Mouse (Mus musculus) small intestine, adult 2 months (tissue): Measurements from ENCODE around the gene Exosc2. TPM values are rescaled to one million over a fixed set of nuclear protein-coding genes. Genes with fewer than 3 reads are reported as not detected.

Source experiments
- H3K27ac ChIP-seq: fragments of 200-500 bp; 2 replicates; pipeline ENCODE4 v1.5.1; 2012; ENCODE audit warnings: low read depth, low read length, control low read depth, inconsistent platforms; ENCODE audit not compliant: insufficient read depth
- H3K27me3 ChIP-seq: fragments of 200-500 bp; 2 replicates; pipeline ENCODE4 v1.6.1; 2012; ENCODE audit warnings: mild to moderate bottlenecking, moderate library complexity, low read length, inconsistent platforms; ENCODE audit not compliant: control insufficient read depth, insufficient read depth
- H3K36me3 ChIP-seq: fragments of 200-500 bp; 2 replicates; pipeline ENCODE4 v1.6.1; 2012; ENCODE audit warnings: mild to moderate bottlenecking, low read length, control low read depth, inconsistent platforms; ENCODE audit not compliant: control insufficient read depth, insufficient read depth
- H3K4me1 ChIP-seq: fragments of 200-500 bp; 2 replicates; pipeline ENCODE4 v1.6.1; 2012; ENCODE audit warnings: low read length, inconsistent platforms, mixed read lengths; ENCODE audit not compliant: control insufficient read depth, insufficient read depth, insufficient read length
- H3K4me3 ChIP-seq: fragments of 200-500 bp; 2 replicates; pipeline ENCODE4 v1.5.1; 2012; ENCODE audit warnings: low read depth, mild to moderate bottlenecking, control low read depth, inconsistent platforms, low read length, moderate library complexity
- CTCF ChIP-seq: fragments of 200-500 bp; IDR thresholded peaks from 2 replicates; pipeline ENCODE4 v1.5.1; 2012; ENCODE audit warnings: low read depth, mild to moderate bottlenecking, control low read depth, inconsistent platforms, low read length, moderate library complexity, mixed read lengths; ENCODE audit not compliant: insufficient replicate concordance, insufficient read length; ENCODE audit errors: extremely low read depth
- POLR2A ChIP-seq: fragments of 200-500 bp; IDR thresholded peaks from 2 replicates; pipeline ENCODE4 v1.6.1; 2012; ENCODE audit warnings: low read depth, mild to moderate bottlenecking, control low read depth, inconsistent platforms, low read length, moderate library complexity
- WGBS: fragments of 180-500 bp; shearing (Covaris S2); methylation state at CpG from one replicate; pipeline ENCODE4 v1.1.7; 2018; 5-methylcytosine and 5-hydroxymethylcytosine counted together
- polyA plus RNA-seq: library from polyadenylated mRNA; depleted of rRNA; stranded (reverse); fragments of >200 nt; gene quantifications from 2 replicates; pipeline ENCODE4 v1.2.3, GENCODE M21; 2012

Exosc2 gene
- polyA plus RNA-seq, 1 experiment = 4.0 TPM

- no peaks in the 10 kb centered on the region for H3K36me3 ChIP-seq
- H3K27me3 ChIP-seq = peaks cover 99% of the 10 kb centered on the region
- H3K27ac ChIP-seq = no peak overlapping the region
- TF ChIP-seq POLR2A (no peak), CTCF (no peak)
- no peak overlapping the region for H3K4me3 ChIP-seq
- H3K4me1 ChIP-seq = no peaks in the 10 kb centered on the region; the same call in 1 of the 2 replicates
- 5% methylated on average over 34 of the region's 34 CpGs for WGBS
Observed at GRCm38 (mm10) chr2:31638581-31639465, 31.7 kb upstream of the Exosc2 start.

DNA sequence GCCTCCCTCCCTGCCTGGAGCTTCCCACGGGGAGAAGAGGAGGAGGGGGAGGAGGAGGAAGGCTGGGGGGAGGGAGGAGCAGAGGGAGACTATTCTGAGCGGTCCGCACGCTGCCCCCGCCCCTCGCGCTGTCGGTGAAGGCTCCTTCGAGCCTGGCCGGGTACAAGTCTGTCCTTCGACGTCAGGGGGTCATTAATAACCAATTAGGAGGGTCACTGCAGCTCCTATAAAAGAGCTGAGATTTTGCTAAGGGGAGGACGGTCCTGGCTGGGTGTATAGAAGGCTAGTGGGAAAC, 31.1 kb upstream of the Exosc2 start:
- peaks cover 96% of the 10 kb centered on the region for H3K27me3 ChIP-seq
- 6% methylated on average over 13 of the region's 13 CpGs for WGBS
- no peaks in the 10 kb centered on the region for H3K36me3 ChIP-seq
- TF ChIP-seq POLR2A = no peak
- no peak for TF ChIP-seq CTCF
- no peak overlapping the region for H3K4me3 ChIP-seq
- H3K27ac ChIP-seq = no peak overlapping the region
- no peaks in the 10 kb centered on the region; the same call in 1 of the 2 replicates for H3K4me1 ChIP-seq

- no peak within 1 kb of the TSS for H3K4me3 ChIP-seq
- WGBS = 5% methylated on average over 41 of the region's 41 CpGs
- H3K4me1 ChIP-seq = no peaks in the 10 kb centered on the region; the same call in 1 of the 2 replicates
- TF ChIP-seq POLR2A = no peak
- TF ChIP-seq CTCF = no peak
- H3K36me3 ChIP-seq = no peaks in the 10 kb centered on the region
- peaks cover 93% of the 10 kb centered on the region for H3K27me3 ChIP-seq
- H3K27ac ChIP-seq = no peak within 1 kb of the TSS
Observed at GRCm38 (mm10) chr2:31639901-31640608, 30.5 kb upstream of the Exosc2 start, which contains the start of gene Prdm12. Gene Prdm12, plus strand, starts transcription at chr2:31640037.

- Histone ChIP-seq H3K36me3 (no peaks in the 10 kb centered on the region), H3K27ac (no peak overlapping the region), H3K27me3 (peaks cover 85% of the 10 kb centered on the region), H3K4me1 (no peaks in the 10 kb centered on the region; the same call in 1 of the 2 replicates), H3K4me3 (no peak overlapping the region)
- WGBS = 2% methylated on average over 48 of the region's 48 CpGs
- no peak for TF ChIP-seq CTCF
- TF ChIP-seq POLR2A = no peak
Observed at GRCm38 (mm10) chr2:31640609-31641507, 29.7 kb upstream of the Exosc2 start.

DNA sequence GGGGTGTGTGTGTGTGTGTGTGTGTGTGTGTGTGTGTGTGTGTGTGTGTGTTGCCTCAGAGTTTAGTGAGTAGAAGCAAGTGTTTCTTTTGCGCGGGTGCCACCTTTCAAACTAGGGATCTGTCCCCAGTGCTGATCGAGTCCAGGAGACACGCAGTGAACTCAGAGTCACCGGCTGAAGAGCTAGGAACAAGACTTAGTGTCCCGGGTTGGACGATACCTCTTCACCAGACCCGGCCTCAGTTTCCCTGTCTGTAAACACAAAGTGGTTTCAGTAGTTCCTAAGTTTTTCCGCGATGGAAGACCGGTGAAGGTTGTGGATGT, 29.0 kb upstream of the Exosc2 start:
- Histone ChIP-seq H3K4me3 (no peak overlapping the region), H3K27ac (no peak overlapping the region), H3K4me1 (no peaks in the 10 kb centered on the region; the same call in 1 of the 2 replicates), H3K36me3 (no peaks in the 10 kb centered on the region), H3K27me3 (peaks cover 82% of the 10 kb centered on the region)
- WGBS = 6% methylated on average over 11 of the region's 11 CpGs
- TF ChIP-seq CTCF (no peak), POLR2A (no peak)

DNA sequence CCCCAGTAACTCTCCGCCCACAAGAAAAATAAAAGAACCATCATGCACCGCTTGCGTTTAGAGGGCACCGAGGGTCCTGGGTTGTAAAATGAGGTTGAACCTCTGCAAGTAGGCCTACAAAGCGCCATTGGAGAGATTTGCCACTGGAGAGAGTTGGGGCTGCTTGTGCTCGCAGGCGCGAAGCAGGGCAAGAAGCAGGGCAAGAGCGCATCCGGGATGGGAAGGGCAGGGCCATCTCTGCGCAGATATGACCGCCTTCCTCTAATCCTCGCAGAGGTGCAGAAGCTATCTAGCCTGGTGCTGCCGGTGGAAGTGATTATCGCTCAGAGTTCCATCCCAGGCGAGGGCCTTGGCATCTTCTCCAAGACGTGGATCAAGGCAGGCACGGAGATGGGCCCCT, 28.6 kb upstream of the Exosc2 start:
- TF ChIP-seq POLR2A (no peak), CTCF (no peak)
- H3K27ac ChIP-seq = no peak overlapping the region
- no peaks in the 10 kb centered on the region; the same call in 1 of the 2 replicates for H3K4me1 ChIP-seq
- H3K27me3 ChIP-seq = peaks cover 78% of the 10 kb centered on the region
- no peak overlapping the region for H3K4me3 ChIP-seq
- WGBS = 7% methylated on average over 18 of the region's 18 CpGs
- no peaks in the 10 kb centered on the region for H3K36me3 ChIP-seq
